26 mouse cellular contexts compared by ENCODE assay signal in the genomic region with DNA sequence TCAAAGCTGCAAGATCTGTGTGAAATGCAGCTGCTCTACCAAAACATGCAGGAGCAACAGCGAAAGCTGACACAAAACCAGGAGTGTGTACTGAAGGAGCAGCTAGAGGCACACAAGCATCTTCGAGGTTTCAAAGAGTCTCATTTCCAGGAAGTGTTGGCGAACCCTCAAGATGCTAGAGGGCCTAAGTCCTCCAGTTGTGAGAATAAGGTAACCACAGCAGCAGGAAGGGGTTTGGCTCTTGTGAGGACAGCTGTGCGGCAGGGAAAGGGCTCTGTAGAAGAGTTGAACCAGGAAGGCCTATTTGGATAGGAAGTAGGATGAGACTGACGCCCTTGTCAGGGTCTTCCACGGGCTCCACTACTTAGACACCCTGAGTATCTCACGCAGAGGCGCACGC. TPM values are rescaled to one million over a fixed set of nuclear protein-coding genes. Genes with fewer than 3 reads are reported as not detected.
DNase-seq lines count a peak whose midpoint lies in the region.
"Had no signal": no experiment of that assay in that cellular context is flagged by ENCODE, and none has a peak within 500 bp of the region (broad histone marks: within the 10 kb centered on the region; RNA-seq: fewer than 3 reads in every experiment).

No protein-coding gene starts in this region.

- H3K4me1 ChIP-seq in limb, embryonic 10.5 days = 0 out of 2 replicates have a peak, but pooled peaks cover 2% of the 10 kb centered on the region
- H3K4me1 ChIP-seq: embryonic facial prominence, embryonic 15.5 days; hindbrain, embryonic 10.5 days; limb, embryonic 12.5 days; liver, embryonic 13.5 days; lung, embryonic 15.5 days; midbrain, embryonic 12.5 days had no signal

- no peaks in the 10 kb centered on the region for H3K9me3 ChIP-seq in limb, embryonic 10.5 days (replicated peaks)
- H3K9me3 ChIP-seq: embryonic facial prominence, embryonic 15.5 days; heart, embryonic 10.5 days; hindbrain, embryonic 10.5 days; limb, embryonic 12.5 days; liver, embryonic 13.5 days; lung, embryonic 15.5 days; midbrain, embryonic 12.5 days had no signal

- intact Hi-C loops in heart, postnatal 10 days (cut with DNase I) = no loop called here
- intact Hi-C loops in heart, postnatal 36 days (cut with DNase I) = no loop called here

- peaks cover 59% of the 10 kb centered on the region for H3K36me3 ChIP-seq in limb, embryonic 10.5 days
- H3K36me3 ChIP-seq: liver, embryonic 13.5 days; lung, embryonic 15.5 days had no signal

- 88% methylated on average over 9 of the region's 9 CpGs for WGBS in limb, embryonic 10.5 days

- DNase-seq in heart, postnatal 10 days = peak; percentile 6 to 17
- DNase-seq in heart, postnatal 36 days = no peak
- peak; percentile 24 to 41 for DNase-seq in CD8-positive naive resting alpha-beta T cell, adult 2 months (ENCODE audit: low read depth in 2 of 2, low spot score in 2 of 2)
- peak; percentile 61 for DNase-seq in naive thymus-derived CD4-positive, alpha-beta T cell, adult 2 months (ENCODE audit: low read depth)
- peak; percentile 46 for DNase-seq in thymus, postnatal 4 days
- DNase-seq in limb, embryonic 10.5 days (ENCODE audit: low spot score) = no peak
- no peak for DNase-seq in left cerebral cortex, adult 8-10 months (ENCODE audit: low spot score in 2 of 2)
- DNase-seq: adrenal gland, postnatal 25 days; cerebellum, adult 11 months; cerebellum, postnatal 14 days; kidney, adult 2 months; kidney, postnatal 10 days; liver, embryonic 13.5 days; right cerebral cortex, postnatal 25 days had no signal

- no peak overlapping the region for H3K27ac ChIP-seq in limb, embryonic 10.5 days
- H3K27ac ChIP-seq: embryonic facial prominence, embryonic 15.5 days; heart, embryonic 10.5 days; hindbrain, embryonic 10.5 days; hindbrain, postnatal 0 days; left cerebral cortex, adult 2 months; limb, embryonic 12.5 days; liver, embryonic 13.5 days; lung, embryonic 15.5 days; midbrain, embryonic 12.5 days had no signal

- no peaks in the 10 kb centered on the region for H3K27me3 ChIP-seq in limb, embryonic 10.5 days (ENCODE audit: low read depth, poor library complexity, severe bottlenecking)
- H3K27me3 ChIP-seq: embryonic facial prominence, embryonic 15.5 days; limb, embryonic 12.5 days; lung, embryonic 15.5 days; midbrain, embryonic 12.5 days had no signal

- no peak overlapping the region for H3K4me3 ChIP-seq in limb, embryonic 10.5 days
- H3K4me3 ChIP-seq: embryonic facial prominence, embryonic 15.5 days; heart, embryonic 10.5 days; hindbrain, embryonic 10.5 days; left cerebral cortex, adult 2 months; limb, embryonic 12.5 days; liver, embryonic 13.5 days; lung, embryonic 15.5 days; midbrain, embryonic 12.5 days had no signal

RNA-seq across cellular contexts. Expression of a gene that starts 17.6 kb away (rescaled TPM):
- 100 to 1,000 TPM; 214 to 246 TPM for total RNA-seq in heart, postnatal 10 days (2021)
- total RNA-seq in heart, postnatal 36 days (2021) = 100 to 1,000 TPM; 205 to 216 TPM
- polyA plus RNA-seq in limb, embryonic 10.5 days (2016; fragmentation: Nextera tagmentation; extraction: Ambion mirVana) = 3.7 and 5.6 TPM in 2 replicates
- total RNA-seq in left cerebral cortex, adult 8-10 months (2022) = 1 to 10 TPM; 1.9 to 3.9 (median 2.9) TPM
- total RNA-seq: megakaryocyte progenitor cell, adult 5-6 weeks had no signal

RNA-seq across cellular contexts. Expression of a gene that starts 19.3 kb away (rescaled TPM):
- 1 to 10 TPM; 6.1 to 7.9 TPM for total RNA-seq in heart, postnatal 10 days (2021)
- 1 to 10 TPM; 1.7 to 3.0 TPM for total RNA-seq in heart, postnatal 36 days (2021)
- 19.4 and 29.8 TPM in 2 replicates for polyA plus RNA-seq in limb, embryonic 10.5 days (2016; fragmentation: Nextera tagmentation; extraction: Ambion mirVana)
- total RNA-seq in left cerebral cortex, adult 8-10 months (2022) = 100 to 1,000 TPM in 2 of 4 experiments, 10 to 100 TPM in 2; 87.5 to 111 (median 103) TPM
- total RNA-seq: megakaryocyte progenitor cell, adult 5-6 weeks had no signal

RNA-seq across cellular contexts. Expression of a gene that starts 27.2 kb away (rescaled TPM):
- total RNA-seq in heart, postnatal 10 days (2021) = not detected
- under 1 TPM in 1 of 2 experiments, not detected in 1; 0.11 TPM for total RNA-seq in heart, postnatal 36 days (2021)
- polyA plus RNA-seq in limb, embryonic 10.5 days (2016; fragmentation: Nextera tagmentation; extraction: Ambion mirVana) = 0.34 and 0.38 TPM in 2 replicates
- total RNA-seq in left cerebral cortex, adult 8-10 months (2022) = under 1 TPM in 3 of 4 experiments, not detected in 1; 0.37 to 0.87 (median 0.44) TPM
- total RNA-seq: megakaryocyte progenitor cell, adult 5-6 weeks had no signal
- polyA plus RNA-seq: kidney, adult 2 months; liver, embryonic 13.5 days; spleen, adult 2 months had no signal

RNA-seq across cellular contexts. Expression of a gene that starts 52.1 kb away (rescaled TPM):
- total RNA-seq in heart, postnatal 10 days (2021) = 100 to 1,000 TPM; 118 to 124 TPM
- total RNA-seq in heart, postnatal 36 days (2021) = 100 to 1,000 TPM; 105 to 107 TPM
- 185 and 196 TPM in 2 replicates for polyA plus RNA-seq in limb, embryonic 10.5 days (2016; fragmentation: Nextera tagmentation; extraction: Ambion mirVana)
- 100 to 1,000 TPM; 249 to 281 (median 259) TPM for total RNA-seq in left cerebral cortex, adult 8-10 months (2022)

RNA-seq across cellular contexts. Expression of a gene that starts 55.8 kb away (rescaled TPM):
- total RNA-seq in heart, postnatal 10 days (2021) = not detected
- not detected for total RNA-seq in heart, postnatal 36 days (2021)
- polyA plus RNA-seq in limb, embryonic 10.5 days (2016; fragmentation: Nextera tagmentation; extraction: Ambion mirVana) = 0.34 TPM in 1 of 2 replicates, not detected in the other
- under 1 TPM in 2 of 4 experiments, not detected in 2; 0.57 to 0.89 TPM for total RNA-seq in left cerebral cortex, adult 8-10 months (2022)
- total RNA-seq: adrenal gland, postnatal 25 days; gastrocnemius, postnatal 4 days; hindbrain, postnatal 0 days had no signal
- polyA plus RNA-seq: embryonic facial prominence, embryonic 15.5 days; heart, embryonic 10.5 days; hindbrain, embryonic 10.5 days; hindbrain, postnatal 0 days; liver, embryonic 13.5 days; lung, embryonic 15.5 days; midbrain, embryonic 12.5 days; spleen, adult 2 months; stomach, embryonic 14.5 days had no signal

Comparison
In these comparisons a context has a peak if more than half of its experiments do, and no peak if none do; other contexts are left out.
1. DNase-seq: peak in heart, postnatal 10 days (2 of 2), CD8-positive naive resting alpha-beta T cell, adult 2 months (2 of 2), naive thymus-derived CD4-positive, alpha-beta T cell, adult 2 months (single experiment) and thymus, postnatal 4 days (single experiment); none in heart, postnatal 36 days (0 of 2), limb, embryonic 10.5 days (single experiment) and left cerebral cortex, adult 8-10 months (0 of 2).
2. RNA of a gene that starts 17.6 kb away (total RNA-seq): 214 to 246 TPM in heart, postnatal 10 days and 205 to 216 TPM in heart, postnatal 36 days; 1.9 to 3.9 TPM in left cerebral cortex, adult 8-10 months; every median in the first group is over 10 times any median in the second.
3. RNA of a gene that starts 19.3 kb away (total RNA-seq): 87.5 to 111 TPM in left cerebral cortex, adult 8-10 months; 6.1 to 7.9 TPM in heart, postnatal 10 days and 1.7 to 3.0 TPM in heart, postnatal 36 days; every median in the first group is over 4 times any median in the second.